Mouse (Mus musculus): Measurements from ENCODE around the gene Gm45716. TPM values are rescaled to one million over a fixed set of nuclear protein-coding genes. Genes with fewer than 3 reads are reported as not detected.
A peak's percentile ranks its signal among the peaks of the same experiment; 100 is the strongest.

The Gm45716 gene
- polyA plus RNA-seq, 1 experiment from 2014 or later: 9.4 TPM

DNA sequence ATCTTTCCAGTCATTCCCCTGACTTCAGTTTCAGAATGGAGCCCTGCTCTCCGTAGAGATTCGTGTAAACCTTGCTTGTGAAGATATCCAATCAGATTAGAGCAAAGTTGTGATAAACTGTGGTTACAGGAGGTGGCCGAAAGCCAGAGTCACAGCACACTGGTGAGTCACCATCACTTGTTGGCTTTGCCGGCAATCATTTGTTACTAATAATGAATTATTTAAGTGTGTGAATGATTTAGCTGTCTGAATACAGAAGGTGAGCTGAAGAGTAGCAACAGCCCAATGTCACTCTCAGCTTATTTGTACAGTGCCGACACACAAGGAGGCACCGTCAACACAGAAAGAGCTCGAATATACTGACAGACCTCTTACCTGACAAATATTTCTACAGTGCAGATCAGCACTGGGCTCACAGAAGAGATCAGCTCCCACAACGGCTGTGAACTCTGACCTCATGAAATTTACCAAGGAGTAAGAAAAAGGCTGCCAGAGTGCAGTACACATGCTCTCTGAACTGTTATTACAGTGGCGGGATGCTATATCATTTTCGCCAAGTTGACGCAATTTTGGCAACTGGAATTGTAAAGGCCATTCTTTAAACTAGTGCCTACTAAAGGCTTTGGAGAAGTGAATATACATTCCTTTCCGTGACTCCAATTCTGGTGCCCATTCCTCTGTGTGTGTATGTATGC is 9.2 kb downstream of the Gm45716 start:
- H3K4me3 ChIP-seq (ENCODE audit: low read length): no peak overlapping the region; the same call in 1 of the 2 replicates
- ATAC-seq: peak; percentile 83
- 0 out of 2 replicates have a peak, but pooled peaks cover 4% of the 10 kb centered on the region for H3K9me3 ChIP-seq (ENCODE audit: control insufficient read depth, low read length)
- no peaks in the 10 kb centered on the region for H3K36me3 ChIP-seq (ENCODE audit: control insufficient read depth, insufficient read depth, low read length)
- peak overlapping the region; percentile 37; the same call in 1 of the 2 replicates for H3K4me2 ChIP-seq (ENCODE audit: low read depth, low read length)
- H3K27me3 ChIP-seq (replicated peaks; ENCODE audit: control insufficient read depth, insufficient read depth, low read length): no peaks in the 10 kb centered on the region
- no peak overlapping the region for H3K9ac ChIP-seq (ENCODE audit: low read depth, low read length)
- H3K27ac ChIP-seq (ENCODE audit: low read length): peak overlapping the region; percentile 48; the same call in 1 of the 2 replicates
- WGBS: 65% methylated on average over 12 of the region's 12 CpGs
- peaks cover 3% of the 10 kb centered on the region; the same call in 1 of the 2 replicates for H3K4me1 ChIP-seq (ENCODE audit: control insufficient read depth, insufficient read depth, low read length)

DNA sequence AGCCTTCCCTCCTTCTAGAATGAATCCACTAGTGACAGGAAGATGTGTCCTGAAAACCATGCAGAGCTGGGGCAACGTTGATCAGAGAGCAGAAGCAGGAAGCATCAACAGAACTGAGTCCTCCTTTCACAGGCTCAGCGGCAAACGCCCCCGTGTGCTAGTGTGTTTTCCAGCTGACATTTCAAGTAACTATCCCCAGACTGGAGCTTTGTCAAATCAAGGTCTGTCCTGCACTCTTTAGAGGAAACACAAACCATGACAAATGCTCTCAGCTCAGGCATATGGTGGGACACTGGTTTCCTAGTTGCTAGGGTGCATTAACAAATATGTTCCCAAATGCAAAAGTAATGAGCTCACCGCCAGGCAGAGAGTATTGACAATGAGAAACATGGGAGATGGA is 10.6 kb downstream of the Gm45716 start:
- Histone ChIP-seq H3K4me2 (ENCODE audit: low read depth, low read length) (no peak overlapping the region), H3K27me3 (replicated peaks; ENCODE audit: control insufficient read depth, insufficient read depth, low read length) (no peaks in the 10 kb centered on the region), H3K27ac (ENCODE audit: low read length) (no peak overlapping the region), H3K4me1 (ENCODE audit: control insufficient read depth, insufficient read depth, low read length) (peaks cover 3% of the 10 kb centered on the region; the same call in 1 of the 2 replicates), H3K4me3 (ENCODE audit: low read length) (no peak overlapping the region), H3K36me3 (ENCODE audit: control insufficient read depth, insufficient read depth, low read length) (no peaks in the 10 kb centered on the region), H3K9me3 (ENCODE audit: control insufficient read depth, low read length) (no peaks in the 10 kb centered on the region), H3K9ac (ENCODE audit: low read depth, low read length) (no peak overlapping the region)
- 64% methylated on average over 5 of the region's 5 CpGs for WGBS
- ATAC-seq: no peak

DNA sequence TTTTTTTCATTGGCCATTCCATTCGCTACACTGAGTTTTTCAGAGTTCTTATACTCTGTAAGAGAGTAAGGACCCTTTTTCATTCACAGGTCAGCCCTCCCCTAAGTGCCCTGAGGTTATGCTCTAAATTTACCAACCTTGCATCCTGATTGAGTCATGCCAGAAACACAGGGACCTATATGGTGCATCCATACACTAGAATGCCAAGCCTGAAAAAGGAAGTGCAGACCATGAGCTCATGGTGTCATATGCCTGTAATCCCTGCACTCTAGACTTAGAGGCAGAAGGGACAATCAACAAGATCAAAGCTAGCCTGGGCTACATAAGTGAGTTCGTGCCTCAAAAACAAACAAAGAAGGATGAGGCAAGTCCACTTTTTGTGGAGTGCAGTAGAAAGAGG is 13.3 kb downstream of the Gm45716 start:
- no peaks in the 10 kb centered on the region for H3K27me3 ChIP-seq (replicated peaks; ENCODE audit: control insufficient read depth, insufficient read depth, low read length)
- no peak overlapping the region for H3K4me2 ChIP-seq (ENCODE audit: low read depth, low read length)
- H3K9ac ChIP-seq (ENCODE audit: low read depth, low read length): no peak overlapping the region
- H3K4me3 ChIP-seq (ENCODE audit: low read length): no peak overlapping the region
- peaks cover under 1% of the 10 kb centered on the region; the same call in 1 of the 2 replicates for H3K4me1 ChIP-seq (ENCODE audit: control insufficient read depth, insufficient read depth, low read length)
- H3K27ac ChIP-seq (ENCODE audit: low read length): no peak overlapping the region
- H3K36me3 ChIP-seq (ENCODE audit: control insufficient read depth, insufficient read depth, low read length): no peaks in the 10 kb centered on the region
- 87% methylated on average over 2 of the region's 2 CpGs for WGBS
- H3K9me3 ChIP-seq (ENCODE audit: control insufficient read depth, low read length): no peaks in the 10 kb centered on the region
- no peak for ATAC-seq

DNA sequence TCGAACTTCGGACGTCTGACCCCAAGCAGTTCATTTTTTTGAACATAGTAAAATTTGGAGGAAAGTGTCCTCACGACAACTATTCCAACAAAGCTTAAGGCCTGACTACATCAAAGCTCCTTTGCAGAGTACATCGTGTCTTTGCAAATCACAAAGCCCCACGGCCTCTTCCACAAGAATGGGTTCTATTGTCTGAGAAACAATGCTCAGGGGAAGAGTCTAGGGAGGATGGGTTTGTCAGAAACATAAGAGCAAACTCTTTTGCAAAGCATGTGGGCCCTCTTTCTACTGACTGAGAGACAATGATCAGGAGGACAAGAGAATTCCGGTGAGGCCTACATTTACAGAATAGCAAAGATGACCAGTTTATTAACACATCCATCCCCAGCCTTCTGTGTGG is 26.8 kb downstream of the Gm45716 start:
- no peaks in the 10 kb centered on the region for H3K9me3 ChIP-seq (ENCODE audit: control insufficient read depth, low read length)
- no peak overlapping the region for H3K27ac ChIP-seq (ENCODE audit: low read length)
- WGBS: 74% methylated on average over 7 of the region's 7 CpGs
- H3K4me1 ChIP-seq (ENCODE audit: control insufficient read depth, insufficient read depth, low read length): no peaks in the 10 kb centered on the region
- H3K36me3 ChIP-seq (ENCODE audit: control insufficient read depth, insufficient read depth, low read length): no peaks in the 10 kb centered on the region
- no peak overlapping the region for H3K4me2 ChIP-seq (ENCODE audit: low read depth, low read length)
- no peak for ATAC-seq
- no peaks in the 10 kb centered on the region for H3K27me3 ChIP-seq (replicated peaks; ENCODE audit: control insufficient read depth, insufficient read depth, low read length)
- H3K4me3 ChIP-seq (ENCODE audit: low read length): no peak overlapping the region
- H3K9ac ChIP-seq (ENCODE audit: low read depth, low read length): no peak overlapping the region

DNA sequence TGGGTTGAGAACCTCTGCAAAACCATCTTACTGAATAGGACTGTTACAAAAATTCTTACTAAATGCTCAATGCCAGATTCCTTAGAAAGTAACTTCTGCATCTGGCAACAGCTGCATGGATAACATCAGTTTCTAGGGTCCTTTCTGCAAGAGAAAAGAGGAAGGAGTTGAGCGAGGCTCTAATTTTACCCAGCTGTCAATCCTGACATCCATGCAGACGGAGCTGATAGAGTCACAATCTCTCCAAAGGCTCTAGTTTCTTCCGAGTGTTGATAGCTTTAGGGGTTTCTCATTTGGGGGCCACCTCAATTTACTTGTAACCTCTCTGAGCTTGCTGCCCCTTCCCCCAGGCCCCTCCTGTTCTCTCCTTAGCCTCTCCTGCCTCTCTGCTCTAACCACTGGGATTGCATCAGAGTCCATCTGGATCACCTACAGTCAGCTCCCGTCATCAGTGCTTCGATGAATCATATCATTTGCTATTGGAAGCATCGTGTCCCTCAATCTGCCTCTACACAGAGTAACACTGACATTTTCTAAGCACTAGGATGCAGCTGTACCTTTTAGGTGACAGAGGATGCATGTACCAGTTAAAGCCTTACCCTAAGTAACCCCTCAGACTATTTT is 32.7 kb downstream of the Gm45716 start:
- Histone ChIP-seq H3K4me3 (ENCODE audit: low read length) (no peak overlapping the region), H3K9ac (ENCODE audit: low read depth, low read length) (no peak overlapping the region), H3K27me3 (replicated peaks; ENCODE audit: control insufficient read depth, insufficient read depth, low read length) (no peaks in the 10 kb centered on the region), H3K4me1 (ENCODE audit: control insufficient read depth, insufficient read depth, low read length) (peaks cover 7% of the 10 kb centered on the region), H3K9me3 (ENCODE audit: control insufficient read depth, low read length) (no peaks in the 10 kb centered on the region), H3K4me2 (ENCODE audit: low read depth, low read length) (no peak overlapping the region), H3K27ac (ENCODE audit: low read length) (no peak overlapping the region), H3K36me3 (ENCODE audit: control insufficient read depth, insufficient read depth, low read length) (no peaks in the 10 kb centered on the region)
- no peak for ATAC-seq
- WGBS: 73% methylated on average over 6 of the region's 6 CpGs

DNA sequence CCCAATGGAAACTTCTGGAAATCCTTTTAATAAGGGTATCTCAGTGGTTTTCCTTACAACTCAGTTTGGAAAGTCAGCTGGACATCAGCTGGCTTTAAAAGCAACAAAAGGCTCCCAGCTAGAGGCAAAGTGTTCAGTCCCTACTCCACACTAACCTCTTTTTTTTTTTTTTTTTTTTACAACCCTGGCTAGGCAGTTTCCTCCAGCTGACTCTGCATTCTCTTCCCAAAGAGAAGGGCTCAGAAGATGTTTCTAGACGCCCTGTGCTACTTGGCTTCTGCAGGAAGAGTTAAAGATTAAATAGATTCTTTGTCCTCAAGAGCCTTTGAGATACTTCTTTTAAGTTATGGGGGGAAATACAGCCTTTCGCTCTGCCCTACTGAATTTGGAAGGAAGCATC is 33.3 kb downstream of the Gm45716 start:
- no peaks in the 10 kb centered on the region for H3K36me3 ChIP-seq (ENCODE audit: control insufficient read depth, insufficient read depth, low read length)
- WGBS: 19% methylated on average over 2 of the region's 2 CpGs
- H3K4me2 ChIP-seq (ENCODE audit: low read depth, low read length): no peak overlapping the region
- ATAC-seq: no peak
- no peaks in the 10 kb centered on the region for H3K27me3 ChIP-seq (replicated peaks; ENCODE audit: control insufficient read depth, insufficient read depth, low read length)
- peaks cover 8% of the 10 kb centered on the region for H3K4me1 ChIP-seq (ENCODE audit: control insufficient read depth, insufficient read depth, low read length)
- H3K27ac ChIP-seq (ENCODE audit: low read length): no peak overlapping the region
- H3K9me3 ChIP-seq (ENCODE audit: control insufficient read depth, low read length): no peaks in the 10 kb centered on the region
- H3K9ac ChIP-seq (ENCODE audit: low read depth, low read length): no peak overlapping the region
- H3K4me3 ChIP-seq (ENCODE audit: low read length): no peak overlapping the region

DNA sequence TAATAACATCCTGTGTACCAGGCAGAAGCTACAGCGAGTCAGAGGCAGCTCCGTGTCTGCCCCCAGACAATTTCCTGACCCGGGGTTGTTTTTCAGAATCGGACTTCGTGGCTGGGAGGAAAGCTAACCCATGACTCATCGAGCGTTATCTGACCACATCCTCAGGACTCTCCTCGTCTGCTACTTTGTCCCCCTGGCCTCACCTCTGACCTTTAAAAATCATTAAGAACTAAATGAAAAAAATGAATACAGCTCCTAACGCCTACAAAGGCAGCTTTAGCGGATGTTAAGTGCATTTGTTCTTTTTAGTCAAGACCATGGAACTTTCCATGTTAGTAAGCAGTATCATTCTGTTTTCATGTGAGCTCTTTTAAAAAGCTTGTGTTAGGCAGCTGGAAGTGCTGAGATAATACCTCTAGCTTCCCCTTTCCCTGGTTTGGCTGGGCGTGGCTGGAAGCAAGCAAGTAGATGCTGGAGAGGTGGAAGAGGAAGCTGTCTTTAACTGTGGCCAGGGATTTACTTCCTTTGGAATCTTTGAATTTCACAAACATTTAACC is 37.5 kb downstream of the Gm45716 start:
- Histone ChIP-seq H3K4me3 (ENCODE audit: low read length) (no peak overlapping the region), H3K4me2 (ENCODE audit: low read depth, low read length) (no peak overlapping the region), H3K36me3 (ENCODE audit: control insufficient read depth, insufficient read depth, low read length) (no peaks in the 10 kb centered on the region), H3K4me1 (ENCODE audit: control insufficient read depth, insufficient read depth, low read length) (peaks cover 10% of the 10 kb centered on the region), H3K9ac (ENCODE audit: low read depth, low read length) (no peak overlapping the region), H3K9me3 (ENCODE audit: control insufficient read depth, low read length) (no peaks in the 10 kb centered on the region), H3K27ac (ENCODE audit: low read length) (peak overlapping the region; percentile 19; the same call in 1 of the 2 replicates), H3K27me3 (replicated peaks; ENCODE audit: control insufficient read depth, insufficient read depth, low read length) (no peaks in the 10 kb centered on the region)
- ATAC-seq: peak; percentile 53; the same call in 1 of the 2 replicates
- WGBS: 35% methylated on average over 11 of the region's 11 CpGs

DNA sequence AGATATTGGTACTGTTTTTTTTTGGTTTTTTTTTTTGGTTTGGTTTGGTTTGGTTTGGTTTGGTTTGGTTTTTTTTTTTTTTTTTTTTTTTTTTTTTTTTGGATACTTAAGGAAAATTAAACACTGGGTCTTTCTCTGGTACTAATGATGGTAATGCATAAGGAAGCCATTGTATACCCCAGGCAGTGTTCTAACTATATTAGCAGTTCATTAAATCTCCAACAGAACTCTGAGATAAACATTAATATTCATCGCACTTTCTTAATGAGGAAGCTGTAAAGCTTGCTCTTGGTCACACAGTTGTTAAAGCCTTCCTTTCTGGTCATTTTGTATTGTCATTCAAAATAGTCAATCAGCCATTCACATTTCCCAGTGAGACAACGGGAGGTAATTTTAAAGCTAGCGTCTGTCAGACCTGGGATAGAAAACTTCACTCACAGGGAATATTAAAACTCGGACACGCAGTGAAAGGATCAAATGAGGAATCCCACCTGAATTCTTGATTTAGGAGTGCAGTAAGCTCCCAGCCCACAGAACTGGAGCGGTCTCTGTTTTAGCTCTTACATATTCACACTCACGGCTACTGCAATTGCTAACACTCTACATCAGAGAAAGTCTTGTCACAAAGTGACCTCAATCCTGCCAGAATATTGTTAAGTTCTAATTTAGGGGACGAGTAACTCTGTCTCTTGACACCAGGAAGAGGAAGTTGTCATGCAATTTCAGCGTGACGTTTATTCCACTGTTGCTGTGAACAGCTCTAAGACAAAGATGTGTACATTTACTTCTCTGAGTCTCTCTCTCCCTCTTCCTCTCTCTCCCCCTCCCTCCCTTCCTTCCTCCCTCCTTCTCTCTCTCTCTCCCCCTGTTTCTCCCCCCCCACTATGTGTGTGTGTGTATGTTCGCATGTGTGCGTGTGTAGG is 39.8 kb downstream of the Gm45716 start:
- Histone ChIP-seq H3K9me3 (ENCODE audit: control insufficient read depth, low read length) (no peaks in the 10 kb centered on the region), H3K27ac (ENCODE audit: low read length) (no peak overlapping the region), H3K4me3 (ENCODE audit: low read length) (no peak overlapping the region), H3K36me3 (ENCODE audit: control insufficient read depth, insufficient read depth, low read length) (no peaks in the 10 kb centered on the region), H3K27me3 (replicated peaks; ENCODE audit: control insufficient read depth, insufficient read depth, low read length) (no peaks in the 10 kb centered on the region), H3K4me2 (ENCODE audit: low read depth, low read length) (no peak overlapping the region), H3K4me1 (ENCODE audit: control insufficient read depth, insufficient read depth, low read length) (peaks cover 26% of the 10 kb centered on the region), H3K9ac (ENCODE audit: low read depth, low read length) (no peak overlapping the region)
- WGBS: 66% methylated on average over 12 of the region's 12 CpGs
- no peak for ATAC-seq
